Mouse (Mus musculus) kidney, adult 2 months (tissue): ENCODE results near the gene Mier3.

Source experiments
- CTCF ChIP-seq: fragments of 200-500 bp; conservative IDR thresholded peaks from 2 replicates; pipeline ENCODE4 v1.5.1; 2011; ENCODE audit warnings: low read depth, mild to moderate bottlenecking, control low read depth, low read length, moderate library complexity, mixed read lengths; ENCODE audit not compliant: insufficient read depth, insufficient read length
- POLR2A ChIP-seq: fragments of 200-500 bp; IDR thresholded peaks from one replicate; pipeline ENCODE4 v1.6.1; 2011; ENCODE audit warnings: low read depth, low read length, control low read depth

DNA sequence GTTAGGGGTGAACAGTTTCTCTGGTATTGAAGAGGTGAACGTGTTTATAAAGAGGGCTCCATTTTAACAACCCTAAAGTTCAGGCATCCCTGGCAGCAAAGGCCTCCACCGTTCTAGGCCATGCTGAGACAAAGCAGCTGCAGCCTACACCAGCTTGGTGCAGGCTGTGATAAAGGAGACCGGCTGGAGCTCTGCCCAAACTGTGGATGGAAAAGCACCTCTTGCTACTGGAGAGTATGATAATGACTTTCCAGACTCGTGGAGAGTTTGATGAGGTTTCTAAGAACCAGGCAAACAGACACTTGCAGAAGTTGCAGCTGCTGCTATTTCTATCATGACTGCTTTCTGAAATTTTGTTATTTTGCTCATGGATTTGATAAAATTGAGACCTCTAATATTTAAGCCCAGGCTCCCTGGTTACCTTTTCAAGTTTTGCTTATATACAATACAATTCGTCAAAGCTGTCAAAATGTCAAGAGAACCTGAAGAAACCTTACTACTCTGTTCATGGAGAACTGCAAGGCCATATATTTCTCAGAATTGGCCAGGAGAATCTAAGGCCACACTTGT is 3.4 kb downstream of the Mier3 start:
- no peak for TF ChIP-seq CTCF
- TF ChIP-seq POLR2A, result no peak
